24 mouse cellular contexts compared by ENCODE assay signal in the genomic region with DNA sequence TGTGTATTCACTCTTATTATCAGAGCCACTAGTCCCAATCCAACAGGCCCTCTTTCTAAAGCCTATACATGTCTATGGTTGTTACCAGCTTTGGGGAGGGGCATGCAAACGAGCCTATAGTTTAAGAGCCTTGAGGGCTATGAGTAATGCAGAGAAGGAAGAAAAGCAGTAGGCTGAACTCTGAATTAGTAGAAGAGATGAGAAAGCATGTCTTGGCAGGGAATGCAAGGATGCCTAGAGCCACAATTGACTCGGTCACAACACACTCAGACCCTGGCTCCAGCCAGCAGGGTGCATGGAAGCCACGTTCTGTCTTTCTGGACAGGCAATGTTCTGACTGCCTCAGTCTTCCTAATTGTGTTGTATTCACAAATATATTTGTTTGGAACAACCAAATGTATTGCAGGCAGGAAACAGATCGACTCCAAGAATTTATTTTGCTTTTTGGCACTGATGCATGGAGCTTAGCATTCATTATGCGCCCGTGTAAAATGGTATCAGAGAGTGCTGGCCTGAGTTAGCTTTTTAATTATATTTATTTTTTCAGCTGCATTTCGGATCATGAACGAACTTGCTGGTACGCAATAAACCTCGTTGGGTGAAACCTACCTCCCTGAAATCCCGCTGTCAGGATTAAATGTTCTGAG.
A peak's percentile ranks its signal among the peaks of the same experiment; 100 is the strongest.
DNase-seq lines count a peak whose midpoint lies in the region; ATAC-seq and TF ChIP-seq lines count a peak whose summit lies in the region.
"Had no signal": no experiment of that assay in that cellular context is flagged by ENCODE, and none has a peak within 500 bp of the region (broad histone marks: within the 10 kb centered on the region; RNA-seq: fewer than 3 reads in every experiment).

No protein-coding gene starts in this region.

- no peaks in the 10 kb centered on the region for H3K27me3 ChIP-seq in forebrain, embryonic 14.5 days (replicated peaks; ENCODE audit: control insufficient read depth, insufficient read depth, low read length)
- H3K27me3 ChIP-seq in forebrain, embryonic 15.5 days = no peaks in the 10 kb centered on the region
- H3K27me3 ChIP-seq in lung, postnatal 0 days (replicated peaks; ENCODE audit: insufficient read depth, low read length) = no peaks in the 10 kb centered on the region

- no peak overlapping the region for H3K9ac ChIP-seq in forebrain, embryonic 14.5 days (ENCODE audit: low read length)
- H3K9ac ChIP-seq in forebrain, embryonic 15.5 days (replicated peaks) = no peak overlapping the region
- no peak overlapping the region for H3K9ac ChIP-seq in lung, postnatal 0 days (replicated peaks; ENCODE audit: low read depth)
- H3K9ac ChIP-seq: embryonic facial prominence, embryonic 13.5 days; forebrain, embryonic 12.5 days; heart, embryonic 13.5 days; hindbrain, embryonic 14.5 days had no signal

- ATAC-seq in forebrain, embryonic 14.5 days = no peak
- no peak for ATAC-seq in forebrain, embryonic 15.5 days (replicated peaks)
- no peak for ATAC-seq in lung, postnatal 0 days
- ATAC-seq: activated CD4-positive, CD25-positive, alpha-beta regulatory T cell, adult 4 months; CD4-positive, CD25-positive, alpha-beta regulatory T cell, adult 4 months; intestine, postnatal 0 days had no signal

- peak; percentile 25 for DNase-seq in forebrain, embryonic 14.5 days (ENCODE audit: low spot score)
- peak; percentile 68 for DNase-seq in 3T3-L1 (ENCODE audit: low read depth, low spot score)
- peak; percentile 54 for DNase-seq in fat pad, adult 2 months (ENCODE audit: extremely low read depth, low read depth, low spot score)
- DNase-seq in lung, postnatal 0 days (ENCODE audit: low spot score) = no peak
- no peak for DNase-seq in adrenal gland, adult (ENCODE audit: inconsistent age in 2 of 2, low spot score in 1 of 2)
- DNase-seq: adrenal gland, postnatal 10 days; cerebellum, adult 11 months; cerebellum, adult 2 months; cerebellum, adult 9-11 months; cerebellum, postnatal 25 days; gastrocnemius, adult 2 months; gastrocnemius, postnatal 14 days; heart, adult 18-20 months; heart, postnatal 14 days; heart, postnatal 4 days; kidney, adult 2 months had no signal

- WGBS in forebrain, embryonic 14.5 days = 68% methylated on average over 11 of the region's 11 CpGs
- WGBS in forebrain, embryonic 15.5 days = 59% methylated on average over 11 of the region's 11 CpGs
- WGBS in lung, postnatal 0 days = 75% methylated on average over 11 of the region's 11 CpGs

- H3K4me2 ChIP-seq in forebrain, embryonic 14.5 days (ENCODE audit: low read length) = no peak overlapping the region
- no peak overlapping the region for H3K4me2 ChIP-seq in forebrain, embryonic 15.5 days (replicated peaks)
- no peak overlapping the region for H3K4me2 ChIP-seq in lung, postnatal 0 days (replicated peaks; ENCODE audit: low read depth, low read length)
- H3K4me2 ChIP-seq: embryonic facial prominence, embryonic 13.5 days; forebrain, embryonic 12.5 days; heart, embryonic 13.5 days; hindbrain, embryonic 14.5 days had no signal

- no peaks in the 10 kb centered on the region for H3K9me3 ChIP-seq in forebrain, embryonic 14.5 days (replicated peaks; ENCODE audit: control insufficient read depth, low read length)
- no peaks in the 10 kb centered on the region for H3K9me3 ChIP-seq in forebrain, embryonic 15.5 days
- H3K9me3 ChIP-seq in lung, postnatal 0 days (ENCODE audit: low read length) = no peaks in the 10 kb centered on the region
- H3K9me3 ChIP-seq: embryonic facial prominence, embryonic 13.5 days; forebrain, embryonic 12.5 days had no signal

- no peak overlapping the region for H3K4me3 ChIP-seq in forebrain, embryonic 14.5 days (ENCODE audit: low read depth, low read length)
- no peak overlapping the region for H3K4me3 ChIP-seq in forebrain, embryonic 15.5 days
- no peak overlapping the region for H3K4me3 ChIP-seq in lung, postnatal 0 days (ENCODE audit: low read depth, low read length)
- H3K4me3 ChIP-seq: embryonic facial prominence, embryonic 13.5 days; forebrain, embryonic 12.5 days; gastrocnemius, adult 2 months; heart, embryonic 13.5 days had no signal

- TF ChIP-seq CTCF in lung, postnatal 0 days (IDR thresholded peaks at IDR 0.05) = no peak

- H3K4me1 ChIP-seq in forebrain, embryonic 14.5 days (ENCODE audit: control insufficient read depth, insufficient read depth, low read length) = peaks cover 4% of the 10 kb centered on the region; the same call in 1 of the 2 replicates
- H3K4me1 ChIP-seq in forebrain, embryonic 15.5 days = peaks cover 7% of the 10 kb centered on the region
- H3K4me1 ChIP-seq in lung, postnatal 0 days (ENCODE audit: insufficient read depth, low read depth, low read length) = peaks cover 4% of the 10 kb centered on the region
- H3K4me1 ChIP-seq: forebrain, embryonic 12.5 days had no signal

- no peak overlapping the region for H3K27ac ChIP-seq in forebrain, embryonic 14.5 days (ENCODE audit: low read depth, low read length)
- H3K27ac ChIP-seq in forebrain, embryonic 15.5 days (replicated peaks) = no peak overlapping the region
- H3K27ac ChIP-seq in lung, postnatal 0 days (ENCODE audit: low read length) = no peak overlapping the region
- H3K27ac ChIP-seq: embryonic facial prominence, embryonic 13.5 days; forebrain, embryonic 12.5 days; gastrocnemius, adult 2 months; heart, embryonic 13.5 days; hindbrain, embryonic 14.5 days had no signal

- H3K36me3 ChIP-seq in forebrain, embryonic 14.5 days (ENCODE audit: control insufficient read depth, insufficient read depth, low read length) = no peaks in the 10 kb centered on the region
- no peaks in the 10 kb centered on the region for H3K36me3 ChIP-seq in forebrain, embryonic 15.5 days
- no peaks in the 10 kb centered on the region for H3K36me3 ChIP-seq in lung, postnatal 0 days (ENCODE audit: insufficient read depth, low read length)
- H3K36me3 ChIP-seq: embryonic facial prominence, embryonic 13.5 days; forebrain, embryonic 12.5 days; heart, embryonic 13.5 days had no signal

- TF ChIP-seq EP300 in lung, postnatal 0 days (IDR thresholded peaks at IDR 0.05) = no peak

Comparison
In these comparisons a context has a peak if more than half of its experiments do, and no peak if none do; other contexts are left out.
1. DNase-seq: peak in forebrain, embryonic 14.5 days (single experiment), 3T3-L1 (single experiment) and fat pad, adult 2 months (single experiment); none in lung, postnatal 0 days (single experiment) and adrenal gland, adult (0 of 2).